Mouse (Mus musculus) kidney, postnatal 0 days (tissue): ENCODE measurements around the gene Gm13698. TPM values are rescaled to one million over a fixed set of nuclear protein-coding genes. Genes with fewer than 3 reads are reported as not detected.
"Not testable (repeated sequence)": the region's sequence is repeated elsewhere in the genome, so short reads cannot be mapped to it uniquely, and the experiment has no call there.

Source experiments
- ATAC-seq: fragments of 200-750 bp; cut with Nextera tagmentation; replicated peaks from 2 replicates; pipeline ENCODE4 v1.8.0; 2017; ENCODE audit warnings: low read depth, moderate number of reproducible peaks, moderate TSS enrichment, moderate library complexity; ENCODE audit not compliant: low FRiP score
- DNase-seq: peaks from one replicate; pipeline ENCODE4 v3.0.0-alpha.2; 2016; ENCODE audit warnings: low spot score
- H3K27ac ChIP-seq: fragments of 300-500 bp; sonication (generic); 2 replicates; pipeline ENCODE4 v1.5.1; 2014; ENCODE audit warnings: mild to moderate bottlenecking
- H3K27me3 ChIP-seq: fragments of 300-500 bp; sonication (generic); 2 replicates; pipeline ENCODE4 v1.6.1; 2014; ENCODE audit warnings: low read length, mixed read lengths; ENCODE audit not compliant: insufficient read depth
- H3K36me3 ChIP-seq: fragments of 300-500 bp; sonication (generic); 2 replicates; pipeline ENCODE4 v1.6.1; 2014; ENCODE audit warnings: low read length, mixed read lengths; ENCODE audit not compliant: insufficient read depth
- H3K4me1 ChIP-seq: fragments of 300-500 bp; sonication (generic); replicated peaks from 2 replicates; pipeline ENCODE4 v1.6.1; 2014; ENCODE audit warnings: antibody characterized with exemption, low read length, mixed read lengths; ENCODE audit not compliant: insufficient read depth
- H3K4me2 ChIP-seq: fragments of 300-500 bp; sonication (generic); 2 replicates; pipeline ENCODE4 v1.6.1; 2014; ENCODE audit warnings: mild to moderate bottlenecking, low read length, moderate library complexity, mixed read lengths
- H3K4me3 ChIP-seq: fragments of 300-500 bp; sonication (generic); replicated peaks from 2 replicates; pipeline ENCODE4 v1.5.1; 2014; ENCODE audit warnings: low read depth, low read length
- H3K9ac ChIP-seq: fragments of 300-500 bp; sonication (generic); 2 replicates; pipeline ENCODE4 v1.6.1; 2014; ENCODE audit warnings: low read depth, low read length
- H3K9me3 ChIP-seq: fragments of 300-500 bp; sonication (generic); replicated peaks from 2 replicates; pipeline ENCODE4 v1.6.1; 2016; ENCODE audit warnings: low read length, inconsistent platforms, mixed read lengths
- CTCF ChIP-seq: IDR thresholded peaks from 2 replicates; pipeline ENCODE4 v1.5.1; 2016; ENCODE audit warnings: antibody characterized with exemption, low read depth, mild to moderate bottlenecking, moderate library complexity
- WGBS: fragments of 180-500 bp; shearing (Covaris S2); extraction: QIAGEN DNeasy Blood & Tissue Kit; methylation state at CpG from one replicate; pipeline ENCODE4 v1.1.7; 2014; 5-methylcytosine and 5-hydroxymethylcytosine counted together
- polyA plus RNA-seq: library from polyadenylated mRNA; unstranded; fragments of >200 nt; fragmentation: Nextera tagmentation; extraction: Ambion mirVana; gene quantifications from 2 replicates; pipeline ENCODE4 v1.2.1, GENCODE M21; 2015

Gene Gm13698
- polyA plus RNA-seq = not detected in 2 replicates

- DNase-seq, ATAC-seq: not testable (repeated sequence)
- WGBS = no CpG with 5 or more reads among the region's 6 CpGs
Measured at GRCm38 (mm10) chr2:83955393-83955792, at the start of gene Gm13698. Gm13698 (plus strand) TSS chr2:83955693.

DNA sequence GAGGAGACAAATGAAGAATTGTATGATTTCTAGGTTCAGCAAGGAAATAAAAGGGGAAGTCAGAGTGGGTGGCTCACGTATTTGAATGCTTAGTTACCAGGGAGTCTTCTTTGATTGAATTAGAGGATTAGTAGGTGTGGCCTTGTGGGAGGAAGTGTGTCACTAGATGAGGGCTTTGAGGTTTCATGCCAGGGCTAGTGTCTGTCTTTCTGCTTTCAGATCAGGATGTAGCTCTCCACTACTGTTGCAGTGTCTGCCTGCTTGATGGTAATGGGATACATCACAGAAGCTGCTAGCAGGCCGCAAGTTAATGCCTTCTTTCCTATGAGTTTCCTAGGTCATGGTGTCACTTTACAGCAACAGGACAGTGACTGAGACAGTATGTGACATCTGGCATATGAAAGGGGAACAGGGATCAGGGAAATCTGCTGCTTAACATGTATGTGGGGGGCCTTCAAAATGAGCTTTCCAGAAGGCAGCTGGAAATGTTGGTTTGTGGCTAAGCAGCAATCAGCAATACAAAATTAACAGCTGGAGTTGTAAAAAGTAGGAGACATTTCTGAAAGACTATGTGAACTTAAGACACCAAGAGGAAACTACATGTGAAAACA is 25.9 kb upstream of the Gm13698 start:
- no peak overlapping the region for H3K27ac ChIP-seq
- TF ChIP-seq CTCF = no peak
- DNase-seq (peak; percentile 21), ATAC-seq (no peak)
- no peak overlapping the region for H3K9ac ChIP-seq
- WGBS = 31% methylated on average over 2 of the region's 2 CpGs
- H3K36me3 ChIP-seq = no peaks in the 10 kb centered on the region
- no peak overlapping the region for H3K4me2 ChIP-seq
- H3K4me1 ChIP-seq = no peaks in the 10 kb centered on the region
- no peaks in the 10 kb centered on the region for H3K27me3 ChIP-seq
- no peaks in the 10 kb centered on the region for H3K9me3 ChIP-seq
- no peak overlapping the region for H3K4me3 ChIP-seq

More at GRCm38 (mm10) chr2:83955393-83955792, at the start of gene Gm13698:
- not testable (repeated sequence) for H3K4me1 ChIP-seq, H3K36me3 ChIP-seq, H3K27ac ChIP-seq, H3K27me3 ChIP-seq, H3K4me2 ChIP-seq, H3K9me3 ChIP-seq, H3K9ac ChIP-seq, H3K4me3 ChIP-seq

DNA sequence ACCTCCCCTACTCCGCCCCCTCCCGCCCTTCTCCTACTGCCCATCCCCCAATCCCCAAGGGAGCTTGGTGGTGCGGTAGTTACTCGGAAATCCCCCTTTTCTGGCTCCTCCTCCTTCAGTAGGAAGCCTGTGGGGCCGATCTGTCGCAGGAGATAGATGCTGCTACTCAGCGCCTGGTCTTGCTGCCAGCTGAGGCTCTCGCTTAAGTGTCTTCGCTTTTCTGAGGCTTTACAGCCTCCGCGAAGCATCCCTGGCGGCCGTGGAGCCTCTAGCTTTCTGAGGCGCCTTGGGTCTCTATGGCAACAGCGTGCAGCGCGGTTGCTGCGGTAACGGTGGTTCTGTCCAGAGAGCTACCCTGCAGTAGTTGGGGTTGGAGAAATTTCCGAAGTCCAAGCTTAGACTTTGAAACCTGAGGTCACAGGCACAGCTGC is 14.5 kb upstream of the Gm13698 start, which contains the start of gene Zswim2:
Gene Zswim2, minus strand, starts transcription at position 298 of the 431 bp plus-strand sequence.
- H3K4me2 ChIP-seq = peak within 1 kb of the TSS; percentile 46
- H3K27ac ChIP-seq = no peak within 1 kb of the TSS
- H3K9me3 ChIP-seq = no peaks in the 10 kb centered on the region
- peak; percentile 77 for ATAC-seq
- under 1% methylated on average over 20 of the region's 20 CpGs for WGBS
- no peaks in the 10 kb centered on the region for H3K27me3 ChIP-seq
- H3K9ac ChIP-seq = no peak within 1 kb of the TSS
- no peaks in the 10 kb centered on the region for H3K36me3 ChIP-seq
- H3K4me1 ChIP-seq = 0 out of 2 replicates have a peak, but pooled peaks cover 3% of the 10 kb centered on the region
- no peak for TF ChIP-seq CTCF
- peak; percentile 52 for DNase-seq
- no peak within 1 kb of the TSS for H3K4me3 ChIP-seq

DNA sequence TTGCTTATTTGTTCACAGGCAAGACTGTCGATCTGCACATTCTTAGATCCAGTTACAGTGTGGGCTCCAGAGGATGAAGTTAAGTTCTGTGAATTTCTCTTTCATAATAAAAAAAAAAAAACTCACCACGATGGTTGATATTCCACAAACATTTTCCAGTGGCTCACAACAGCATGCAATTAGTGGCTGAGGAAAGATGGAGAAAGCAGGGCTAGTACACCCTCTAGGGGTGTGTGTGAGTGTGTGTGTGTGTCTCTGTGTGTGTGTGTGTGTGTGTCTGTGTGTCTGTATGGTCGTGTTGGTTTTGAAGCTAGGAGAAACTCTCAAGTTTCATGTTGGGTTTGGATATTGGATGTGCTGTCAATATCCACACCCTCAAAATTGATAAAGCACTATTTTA is 14.1 kb upstream of the Gm13698 start:
- WGBS = 29% methylated on average over 3 of the region's 3 CpGs
- no peak overlapping the region for H3K4me3 ChIP-seq

DNA sequence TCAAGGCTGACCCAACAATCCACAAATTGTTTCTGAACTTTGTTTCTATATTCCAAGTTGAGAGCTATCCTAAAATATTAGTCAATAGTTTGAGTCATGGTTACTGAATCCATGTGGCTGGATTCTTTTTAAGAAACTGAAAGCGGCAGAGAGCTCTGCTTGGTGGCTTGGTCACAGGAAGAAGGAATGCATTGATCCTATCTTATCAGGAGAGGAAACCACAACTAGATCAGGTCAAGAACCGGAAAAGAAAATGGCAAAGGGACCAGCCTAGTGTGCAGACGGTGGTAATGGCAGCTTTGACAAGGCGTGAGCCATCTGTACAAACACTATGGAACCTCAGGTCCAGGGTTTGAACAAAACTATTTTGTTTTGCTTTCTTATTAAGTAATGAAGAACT is 13.7 kb upstream of the Gm13698 start:
- H3K9ac ChIP-seq = no peak overlapping the region
- no peak for ATAC-seq
- no peaks in the 10 kb centered on the region for H3K36me3 ChIP-seq
- 67% methylated on average over 4 of the region's 4 CpGs for WGBS
- no peak for DNase-seq
- no peaks in the 10 kb centered on the region for H3K27me3 ChIP-seq
- TF ChIP-seq CTCF = no peak
- H3K4me3 ChIP-seq = no peak overlapping the region
- H3K4me2 ChIP-seq = no peak overlapping the region
- H3K27ac ChIP-seq = no peak overlapping the region
- H3K4me1 ChIP-seq = 0 out of 2 replicates have a peak, but pooled peaks cover 3% of the 10 kb centered on the region
- H3K9me3 ChIP-seq = no peaks in the 10 kb centered on the region

More for the DNA sequence above, 14.1 kb upstream of the Gm13698 start:
- TF ChIP-seq CTCF = no peak
- DNase-seq (no peak), ATAC-seq (no peak)
- Histone ChIP-seq H3K4me2 (peak overlapping the region; percentile 46), H3K27ac (no peak overlapping the region), H3K9me3 (no peaks in the 10 kb centered on the region), H3K9ac (no peak overlapping the region), H3K4me1 (0 out of 2 replicates have a peak, but pooled peaks cover 3% of the 10 kb centered on the region), H3K36me3 (no peaks in the 10 kb centered on the region), H3K27me3 (no peaks in the 10 kb centered on the region)

DNA sequence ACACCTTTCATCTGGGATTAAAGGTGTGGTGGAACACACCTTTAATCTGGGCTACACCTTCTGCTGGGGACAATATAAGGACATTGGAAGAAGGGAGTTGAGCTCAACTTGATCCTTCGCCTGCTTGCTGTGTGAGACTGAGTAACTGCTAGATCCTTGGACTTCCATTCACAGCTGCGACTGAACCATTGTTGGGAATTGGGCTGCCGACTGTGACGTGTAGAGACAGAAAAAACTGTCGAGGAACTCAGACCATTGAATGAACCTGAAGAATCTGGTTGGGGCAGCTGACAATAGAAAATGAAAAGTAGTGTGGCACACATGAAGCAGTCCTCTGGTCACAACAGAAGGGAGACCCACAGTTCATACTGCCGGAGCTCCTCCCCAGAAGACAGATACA is 5.7 kb downstream of the Gm13698 start, which contains the start of gene Gm13693:
Gene Gm13693, plus strand, starts transcription at position 301 of the 400 bp plus-strand sequence.
- H3K4me3 ChIP-seq, H3K27ac ChIP-seq, H3K4me1 ChIP-seq, H3K27me3 ChIP-seq, ATAC-seq, H3K9me3 ChIP-seq, DNase-seq, H3K4me2 ChIP-seq, H3K36me3 ChIP-seq, H3K9ac ChIP-seq: not testable (repeated sequence)
- WGBS = no CpG with 5 or more reads among the region's 6 CpGs

- H3K9me3 ChIP-seq, H3K27ac ChIP-seq, DNase-seq, H3K4me1 ChIP-seq, H3K36me3 ChIP-seq, ATAC-seq, H3K27me3 ChIP-seq, H3K4me3 ChIP-seq, H3K9ac ChIP-seq, H3K4me2 ChIP-seq: not testable (repeated sequence)
- WGBS = no CpG with 5 or more reads among the region's 6 CpGs
Measured at GRCm38 (mm10) chr2:83967013-83967412, 11.5 kb downstream of the Gm13698 start, which contains the start of gene Gm13695. Gm13695 (plus strand) TSS chr2:83967313.

GRCm38 (mm10) chr2:83972823-83973222 is 17.3 kb downstream of the Gm13698 start, which contains the start of gene Gm13696:
Gm13696 (plus strand) TSS chr2:83973123.
- H3K36me3 ChIP-seq, H3K4me1 ChIP-seq, DNase-seq, H3K4me2 ChIP-seq, ATAC-seq, H3K9me3 ChIP-seq, H3K4me3 ChIP-seq, H3K9ac ChIP-seq, H3K27me3 ChIP-seq, H3K27ac ChIP-seq: not testable (repeated sequence)
- WGBS = no CpG with 5 or more reads among the region's 6 CpGs

GRCm38 (mm10) chr2:83978633-83979032 is 23.1 kb downstream of the Gm13698 start, which contains the start of gene Gm13694:
Gm13694 (plus strand) TSS chr2:83978933.
- not testable (repeated sequence) for H3K9me3 ChIP-seq, H3K9ac ChIP-seq, H3K4me1 ChIP-seq, H3K27me3 ChIP-seq, H3K4me2 ChIP-seq, H3K36me3 ChIP-seq, ATAC-seq, DNase-seq, H3K27ac ChIP-seq, H3K4me3 ChIP-seq
- no CpG with 5 or more reads among the region's 6 CpGs for WGBS
